Mouse (Mus musculus): ENCODE measurements around the gene Nup214. TPM values are rescaled to one million over a fixed set of nuclear protein-coding genes. Genes with fewer than 3 reads are reported as not detected.

Gene Nup214
- polyA plus RNA-seq, 1 experiment from 2014 or later = 72.7 TPM

GRCm38 (mm10) chr2:32075368-32075767, 101.1 kb downstream of the Nup214 start:
- 71% methylated on average over 7 of the region's 7 CpGs for WGBS
- Histone ChIP-seq H3K4me1 (ENCODE audit: control insufficient read depth, insufficient read depth, low read length) (no peaks in the 10 kb centered on the region), H3K27me3 (ENCODE audit: control insufficient read depth, insufficient read depth, low read length) (no peaks in the 10 kb centered on the region), H3K9ac (ENCODE audit: low read length) (no peak overlapping the region), H3K36me3 (ENCODE audit: control insufficient read depth, insufficient read depth, low read length) (no peaks in the 10 kb centered on the region), H3K4me3 (ENCODE audit: low read depth, low read length) (no peak overlapping the region), H3K4me2 (ENCODE audit: low read depth) (no peak overlapping the region), H3K9me3 (ENCODE audit: control insufficient read depth, low read length) (no peaks in the 10 kb centered on the region), H3K27ac (ENCODE audit: low read depth, low read length) (no peak overlapping the region)
- no peak for ATAC-seq (ENCODE audit: insufficient read depth, low FRiP score, low TSS enrichment)
- DNase-seq (ENCODE audit: low spot score) = no peak

- Histone ChIP-seq H3K4me2 (ENCODE audit: low read depth) (no peak overlapping the region), H3K9ac (ENCODE audit: low read length) (no peak overlapping the region), H3K27ac (ENCODE audit: low read depth, low read length) (no peak overlapping the region), H3K9me3 (ENCODE audit: control insufficient read depth, low read length) (no peaks in the 10 kb centered on the region), H3K27me3 (ENCODE audit: control insufficient read depth, insufficient read depth, low read length) (peaks cover 14% of the 10 kb centered on the region), H3K4me1 (ENCODE audit: control insufficient read depth, insufficient read depth, low read length) (no peaks in the 10 kb centered on the region), H3K36me3 (ENCODE audit: control insufficient read depth, insufficient read depth, low read length) (no peaks in the 10 kb centered on the region), H3K4me3 (ENCODE audit: low read depth, low read length) (no peak overlapping the region)
- DNase-seq (ENCODE audit: low spot score) = no peak
- no peak for ATAC-seq (ENCODE audit: insufficient read depth, low FRiP score, low TSS enrichment)
- WGBS = 77% methylated on average over 10 of the region's 10 CpGs
These were observed 103.5 kb downstream of the Nup214 start for GRCm38 (mm10) chr2:32077744-32078143.

GRCm38 (mm10) chr2:32078522-32078921, 104.3 kb downstream of the Nup214 start:
- Histone ChIP-seq H3K9me3 (ENCODE audit: control insufficient read depth, low read length) (no peaks in the 10 kb centered on the region), H3K4me2 (ENCODE audit: low read depth) (no peak overlapping the region), H3K4me3 (ENCODE audit: low read depth, low read length) (no peak overlapping the region), H3K4me1 (ENCODE audit: control insufficient read depth, insufficient read depth, low read length) (peaks cover 6% of the 10 kb centered on the region; the same call in 1 of the 2 replicates), H3K27ac (ENCODE audit: low read depth, low read length) (no peak overlapping the region), H3K9ac (ENCODE audit: low read length) (no peak overlapping the region), H3K36me3 (ENCODE audit: control insufficient read depth, insufficient read depth, low read length) (no peaks in the 10 kb centered on the region), H3K27me3 (ENCODE audit: control insufficient read depth, insufficient read depth, low read length) (peaks cover 22% of the 10 kb centered on the region)
- WGBS = 57% methylated on average over 8 of the region's 8 CpGs
- no peak for ATAC-seq (ENCODE audit: insufficient read depth, low FRiP score, low TSS enrichment)
- no peak for DNase-seq (ENCODE audit: low spot score)

- H3K27ac ChIP-seq (ENCODE audit: low read depth, low read length) = no peak overlapping the region
- no peak overlapping the region for H3K9ac ChIP-seq (ENCODE audit: low read length)
- H3K4me1 ChIP-seq (ENCODE audit: control insufficient read depth, insufficient read depth, low read length) = peaks cover 13% of the 10 kb centered on the region
- 92% methylated on average over 14 of the region's 14 CpGs for WGBS
- ATAC-seq (ENCODE audit: insufficient read depth, low FRiP score, low TSS enrichment) (no peak), DNase-seq (ENCODE audit: low spot score) (no peak)
- H3K9me3 ChIP-seq (ENCODE audit: control insufficient read depth, low read length) = no peaks in the 10 kb centered on the region
- H3K4me3 ChIP-seq (ENCODE audit: low read depth, low read length) = no peak overlapping the region
- no peak overlapping the region for H3K4me2 ChIP-seq (ENCODE audit: low read depth)
- no peaks in the 10 kb centered on the region for H3K36me3 ChIP-seq (ENCODE audit: control insufficient read depth, insufficient read depth, low read length)
- peaks cover 29% of the 10 kb centered on the region for H3K27me3 ChIP-seq (ENCODE audit: control insufficient read depth, insufficient read depth, low read length)
These were observed 105.0 kb downstream of the Nup214 start for GRCm38 (mm10) chr2:32079191-32079725.

- no peak overlapping the region for H3K9ac ChIP-seq (ENCODE audit: low read length)
- 86% methylated on average over 3 of the region's 3 CpGs for WGBS
- H3K36me3 ChIP-seq (ENCODE audit: control insufficient read depth, insufficient read depth, low read length) = no peaks in the 10 kb centered on the region
- H3K27ac ChIP-seq (ENCODE audit: low read depth, low read length) = no peak overlapping the region
- ATAC-seq (ENCODE audit: insufficient read depth, low FRiP score, low TSS enrichment) (no peak), DNase-seq (ENCODE audit: low spot score) (no peak)
- peaks cover 13% of the 10 kb centered on the region for H3K4me1 ChIP-seq (ENCODE audit: control insufficient read depth, insufficient read depth, low read length)
- no peak overlapping the region for H3K4me3 ChIP-seq (ENCODE audit: low read depth, low read length)
- no peaks in the 10 kb centered on the region for H3K9me3 ChIP-seq (ENCODE audit: control insufficient read depth, low read length)
- peaks cover 39% of the 10 kb centered on the region for H3K27me3 ChIP-seq (ENCODE audit: control insufficient read depth, insufficient read depth, low read length)
- H3K4me2 ChIP-seq (ENCODE audit: low read depth) = no peak overlapping the region
These were observed 106.4 kb downstream of the Nup214 start for GRCm38 (mm10) chr2:32080681-32081080.

GRCm38 (mm10) chr2:32081296-32081929, 107.2 kb downstream of the Nup214 start:
- WGBS = 87% methylated on average over 14 of the region's 14 CpGs
- ATAC-seq (ENCODE audit: insufficient read depth, low FRiP score, low TSS enrichment) (no peak), DNase-seq (ENCODE audit: low spot score) (no peak)
- Histone ChIP-seq H3K27ac (ENCODE audit: low read depth, low read length) (no peak overlapping the region), H3K4me1 (ENCODE audit: control insufficient read depth, insufficient read depth, low read length) (peaks cover 13% of the 10 kb centered on the region), H3K36me3 (ENCODE audit: control insufficient read depth, insufficient read depth, low read length) (no peaks in the 10 kb centered on the region), H3K4me3 (ENCODE audit: low read depth, low read length) (no peak overlapping the region), H3K27me3 (ENCODE audit: control insufficient read depth, insufficient read depth, low read length) (peaks cover 39% of the 10 kb centered on the region), H3K9me3 (ENCODE audit: control insufficient read depth, low read length) (no peaks in the 10 kb centered on the region), H3K4me2 (ENCODE audit: low read depth) (peak overlapping the region; percentile 99; the same call in 1 of the 2 replicates), H3K9ac (ENCODE audit: low read length) (no peak overlapping the region)

DNA sequence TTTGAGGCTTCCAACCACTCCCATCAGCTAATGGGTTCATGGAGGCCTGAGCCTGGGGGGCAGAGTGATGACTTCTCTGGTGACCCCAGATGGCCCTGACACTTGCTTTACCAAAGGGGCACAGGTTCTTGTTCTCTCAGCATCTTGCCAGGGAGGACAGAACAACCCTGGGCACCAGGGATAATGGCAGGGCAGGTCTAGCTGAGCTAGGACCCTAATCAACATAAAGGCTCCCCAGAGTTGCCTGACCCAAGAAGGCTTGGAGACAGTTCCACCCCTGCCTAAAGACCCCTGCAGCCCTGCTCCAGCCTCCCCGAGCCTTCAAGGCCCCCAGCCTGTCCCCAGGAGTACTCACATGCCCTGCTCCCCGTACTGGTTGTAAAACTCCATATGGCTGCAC, 108.0 kb downstream of the Nup214 start:
- Histone ChIP-seq H3K36me3 (ENCODE audit: control insufficient read depth, insufficient read depth, low read length) (no peaks in the 10 kb centered on the region), H3K27me3 (ENCODE audit: control insufficient read depth, insufficient read depth, low read length) (peaks cover 39% of the 10 kb centered on the region), H3K4me1 (ENCODE audit: control insufficient read depth, insufficient read depth, low read length) (peaks cover 13% of the 10 kb centered on the region), H3K4me2 (ENCODE audit: low read depth) (peak overlapping the region; percentile 99; the same call in 1 of the 2 replicates), H3K4me3 (ENCODE audit: low read depth, low read length) (0 out of 2 replicates have a peak overlapping the region, but pooled peaks have one; percentile 58), H3K9me3 (ENCODE audit: control insufficient read depth, low read length) (no peaks in the 10 kb centered on the region), H3K9ac (ENCODE audit: low read length) (no peak overlapping the region), H3K27ac (ENCODE audit: low read depth, low read length) (no peak overlapping the region)
- 22% methylated on average over 2 of the region's 2 CpGs for WGBS
- ATAC-seq (ENCODE audit: insufficient read depth, low FRiP score, low TSS enrichment) (no peak), DNase-seq (ENCODE audit: low spot score) (no peak)

GRCm38 (mm10) chr2:32083159-32084011, 109.1 kb downstream of the Nup214 start:
- ATAC-seq (ENCODE audit: insufficient read depth, low FRiP score, low TSS enrichment) = no peak
- H3K27me3 ChIP-seq (ENCODE audit: control insufficient read depth, insufficient read depth, low read length) = peaks cover 43% of the 10 kb centered on the region
- H3K4me2 ChIP-seq (ENCODE audit: low read depth) = peak overlapping the region; percentile 99
- H3K36me3 ChIP-seq (ENCODE audit: control insufficient read depth, insufficient read depth, low read length) = no peaks in the 10 kb centered on the region
- no peaks in the 10 kb centered on the region for H3K9me3 ChIP-seq (ENCODE audit: control insufficient read depth, low read length)
- H3K4me1 ChIP-seq (ENCODE audit: control insufficient read depth, insufficient read depth, low read length) = peaks cover 14% of the 10 kb centered on the region
- peak; percentile 42 for DNase-seq (ENCODE audit: low spot score)
- H3K9ac ChIP-seq (ENCODE audit: low read length) = peak overlapping the region; percentile 32; the same call in 1 of the 2 replicates
- under 1% methylated on average over 90 of the region's 91 CpGs for WGBS
- peak overlapping the region; percentile 58 for H3K4me3 ChIP-seq (ENCODE audit: low read depth, low read length)
- H3K27ac ChIP-seq (ENCODE audit: low read depth, low read length) = no peak overlapping the region
